Mouse (Mus musculus): ENCODE measurements around the gene Stk10. TPM values are rescaled to one million over a fixed set of nuclear protein-coding genes. Genes with fewer than 3 reads are reported as not detected.
A peak's percentile ranks its signal among the peaks of the same experiment; 100 is the strongest.

Stk10 gene
- total and polyA plus RNA-seq, 3 experiments, result 8.4 to 10.1 (median 9.2) TPM

GRCm38 (mm10) chr11:32552401-32553090, 19.4 kb downstream of the Stk10 start:
- H3K27me3 ChIP-seq (ENCODE audit: control insufficient read depth, insufficient read depth, low read length), result no peaks in the 10 kb centered on the region
- no peaks in the 10 kb centered on the region for H3K79me2 ChIP-seq (replicated peaks; ENCODE audit: control insufficient read depth, insufficient read depth, low read length)
- peaks cover 44% of the 10 kb centered on the region for H3K4me1 ChIP-seq (ENCODE audit: control insufficient read depth, insufficient read depth, low read length)
- peaks cover 7% of the 10 kb centered on the region; the same call in 1 of the 2 replicates for H3K36me3 ChIP-seq (ENCODE audit: control insufficient read depth, insufficient read depth, low read length)
- 53% methylated on average over 13 of the region's 13 CpGs for WGBS
- DNase-seq, result peak; percentile 41 to 59
- no peak overlapping the region for H3K4me3 ChIP-seq
- H3K27ac ChIP-seq, result peak overlapping the region; percentile 67
- TF ChIP-seq CTCF (IDR thresholded peaks at IDR 0.05) (no peak), POLR2A (IDR thresholded peaks at IDR 0.05; ENCODE audit: insufficient read depth, low read depth, low read length) (no peak), EP300 (IDR thresholded peaks at IDR 0.05; ENCODE audit: insufficient read depth, low read depth, low read length) (0 out of 2 replicates have a peak, but pooled peaks have one; percentile 6)
- H3K9ac ChIP-seq (ENCODE audit: low read depth, low read length), result peak overlapping the region; percentile 23; the same call in 1 of the 2 replicates
- intact Hi-C loops (cut with DNase I), result no loop called here

- WGBS, result 43% methylated on average over 14 of the region's 14 CpGs
- Histone ChIP-seq H3K4me1 (ENCODE audit: control insufficient read depth, insufficient read depth, low read length) (peaks cover 38% of the 10 kb centered on the region), H3K36me3 (ENCODE audit: control insufficient read depth, insufficient read depth, low read length) (peaks cover 7% of the 10 kb centered on the region; the same call in 1 of the 2 replicates), H3K79me2 (replicated peaks; ENCODE audit: control insufficient read depth, insufficient read depth, low read length) (no peaks in the 10 kb centered on the region), H3K27me3 (ENCODE audit: control insufficient read depth, insufficient read depth, low read length) (no peaks in the 10 kb centered on the region), H3K9ac (ENCODE audit: low read depth, low read length) (no peak overlapping the region), H3K4me3 (no peak overlapping the region), H3K27ac (peak overlapping the region; percentile 67)
- TF ChIP-seq POLR2A (IDR thresholded peaks at IDR 0.05; ENCODE audit: insufficient read depth, low read depth, low read length) (no peak), CTCF (IDR thresholded peaks at IDR 0.05) (no peak), EP300 (IDR thresholded peaks at IDR 0.05; ENCODE audit: insufficient read depth, low read depth, low read length) (no peak)
- peak; percentile 48 for DNase-seq
- intact Hi-C loops (cut with DNase I), result loop anchor here (2.0 kb wide), 1 partner anchor 15 kb away; no protein-coding TSS in a partner anchor
Observed at GRCm38 (mm10) chr11:32553311-32554140, 20.4 kb downstream of the Stk10 start.

DNA sequence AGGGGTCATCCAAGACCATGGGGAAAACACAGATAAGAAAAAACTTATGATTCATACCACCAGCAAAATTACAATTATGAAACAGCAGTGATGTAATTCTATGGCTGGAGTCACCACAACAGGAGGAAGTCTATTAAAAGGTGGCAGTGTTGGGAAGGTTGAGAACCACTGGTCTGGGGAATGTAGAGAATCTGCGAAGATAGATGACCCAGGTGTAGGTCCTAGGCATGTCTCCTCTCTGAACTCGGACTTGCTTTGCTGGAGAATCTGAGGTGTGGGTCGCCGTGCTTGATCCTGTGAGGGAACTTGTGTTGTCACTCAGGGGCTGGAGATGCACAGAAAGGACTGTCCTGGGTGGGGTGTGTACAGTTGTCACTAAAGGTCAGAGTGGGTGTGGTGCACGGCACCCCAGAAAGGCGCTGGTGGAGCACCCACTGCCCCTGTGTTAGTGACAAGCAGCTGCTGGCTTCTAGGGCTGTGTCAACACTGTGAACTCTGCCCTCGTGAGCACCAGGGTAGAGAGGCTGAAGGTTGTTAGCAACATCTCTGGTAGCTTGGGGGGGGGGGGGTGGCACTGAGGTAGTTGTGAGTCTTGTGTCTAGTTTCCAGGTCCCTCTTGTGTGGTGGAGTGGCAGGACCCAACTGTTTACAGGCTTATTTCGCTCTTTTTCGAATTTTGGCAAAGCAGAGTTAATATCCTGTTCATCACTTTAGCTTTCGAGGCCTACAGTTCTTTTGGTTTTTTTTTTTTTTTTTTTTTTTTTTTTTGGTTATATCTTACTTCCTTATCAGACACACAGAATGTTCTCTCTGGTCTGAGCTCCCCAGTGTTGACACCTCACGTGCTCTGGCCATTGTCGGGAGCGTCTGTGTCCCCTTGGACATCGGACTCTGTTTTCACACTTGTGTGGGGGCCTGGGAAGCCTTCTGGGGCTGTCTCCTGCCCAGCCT, 21.3 kb downstream of the Stk10 start:
- Histone ChIP-seq H3K9ac (ENCODE audit: low read depth, low read length) (no peak overlapping the region), H3K27me3 (ENCODE audit: control insufficient read depth, insufficient read depth, low read length) (no peaks in the 10 kb centered on the region), H3K4me3 (no peak overlapping the region), H3K27ac (peak overlapping the region; percentile 67), H3K4me1 (ENCODE audit: control insufficient read depth, insufficient read depth, low read length) (peaks cover 37% of the 10 kb centered on the region), H3K79me2 (replicated peaks; ENCODE audit: control insufficient read depth, insufficient read depth, low read length) (no peaks in the 10 kb centered on the region), H3K36me3 (ENCODE audit: control insufficient read depth, insufficient read depth, low read length) (peaks cover 5% of the 10 kb centered on the region; the same call in 1 of the 2 replicates)
- 58% methylated on average over 14 of the region's 14 CpGs for WGBS
- TF ChIP-seq EP300 (IDR thresholded peaks at IDR 0.05; ENCODE audit: insufficient read depth, low read depth, low read length) (no peak), POLR2A (IDR thresholded peaks at IDR 0.05; ENCODE audit: insufficient read depth, low read depth, low read length) (no peak), CTCF (IDR thresholded peaks at IDR 0.05) (no peak)
- intact Hi-C loops (cut with DNase I), result loop anchor here (2.0 kb wide), 1 partner anchor 16 kb away; no protein-coding TSS in a partner anchor
- peak in 1 of 2 experiments; percentile 46 for DNase-seq

GRCm38 (mm10) chr11:32555103-32555689, 22.1 kb downstream of the Stk10 start:
- Histone ChIP-seq H3K27ac (peak overlapping the region; percentile 49), H3K36me3 (ENCODE audit: control insufficient read depth, insufficient read depth, low read length) (no peaks in the 10 kb centered on the region), H3K27me3 (ENCODE audit: control insufficient read depth, insufficient read depth, low read length) (no peaks in the 10 kb centered on the region), H3K4me1 (ENCODE audit: control insufficient read depth, insufficient read depth, low read length) (peaks cover 36% of the 10 kb centered on the region), H3K4me3 (no peak overlapping the region), H3K79me2 (replicated peaks; ENCODE audit: control insufficient read depth, insufficient read depth, low read length) (no peaks in the 10 kb centered on the region), H3K9ac (ENCODE audit: low read depth, low read length) (no peak overlapping the region)
- DNase-seq, result no peak
- TF ChIP-seq CTCF (IDR thresholded peaks at IDR 0.05) (no peak), EP300 (IDR thresholded peaks at IDR 0.05; ENCODE audit: insufficient read depth, low read depth, low read length) (no peak), POLR2A (IDR thresholded peaks at IDR 0.05; ENCODE audit: insufficient read depth, low read depth, low read length) (no peak)
- 85% methylated on average over 12 of the region's 12 CpGs for WGBS
- intact Hi-C loops (cut with DNase I), result loop anchor here (2.0 kb wide), 1 partner anchor 16 kb away; no protein-coding TSS in a partner anchor

All from heart, adult 2 months (tissue).